13 mouse cellular contexts compared by ENCODE assay signal in genomic region chr5:147304276-147305155, GRCm38 (mm10). TPM values are rescaled to one million over a fixed set of nuclear protein-coding genes. Genes with fewer than 3 reads are reported as not detected.
A peak's percentile ranks its signal among the peaks of the same experiment; 100 is the strongest.
DNase-seq lines count a peak whose midpoint lies in the region; ATAC-seq and TF ChIP-seq lines count a peak whose summit lies in the region.
"Had no signal": no experiment of that assay in that cellular context is flagged by ENCODE, and none has a peak within 500 bp of the region (broad histone marks: within the 10 kb centered on the region; RNA-seq: fewer than 3 reads in every experiment).

No protein-coding gene starts in this region.

- H3K4me2 ChIP-seq in heart, postnatal 0 days (ENCODE audit: low read depth, low read length) = no peak overlapping the region
- H3K4me2 ChIP-seq in intestine, embryonic 14.5 days (ENCODE audit: low read length) = peak overlapping the region; percentile 46; the same call in 1 of the 2 replicates
- no peak overlapping the region for H3K4me2 ChIP-seq in midbrain, postnatal 0 days (ENCODE audit: low read depth, low read length, poor library complexity, severe bottlenecking)

- H3K27me3 ChIP-seq in heart, postnatal 0 days (ENCODE audit: control insufficient read depth, insufficient read depth, low read length) = peaks cover 100% of the 10 kb centered on the region
- peaks cover 100% of the 10 kb centered on the region for H3K27me3 ChIP-seq in intestine, embryonic 14.5 days (replicated peaks; ENCODE audit: control insufficient read depth, insufficient read depth, low read length)
- peaks cover 99% of the 10 kb centered on the region for H3K27me3 ChIP-seq in midbrain, postnatal 0 days (ENCODE audit: insufficient read depth, low read length)

- no peak for TF ChIP-seq EP300 in heart, postnatal 0 days (IDR thresholded peaks at IDR 0.05; ENCODE audit: low read depth)

- no peaks in the 10 kb centered on the region for H3K36me3 ChIP-seq in heart, postnatal 0 days (replicated peaks; ENCODE audit: control insufficient read depth, insufficient read depth, low read length)
- H3K36me3 ChIP-seq in intestine, embryonic 14.5 days (ENCODE audit: control insufficient read depth, insufficient read depth, low read length) = no peaks in the 10 kb centered on the region
- no peaks in the 10 kb centered on the region for H3K36me3 ChIP-seq in midbrain, postnatal 0 days (ENCODE audit: insufficient read depth, low read length)

- peaks cover 5% of the 10 kb centered on the region; the same call in 1 of the 2 replicates for H3K4me1 ChIP-seq in heart, postnatal 0 days (ENCODE audit: control insufficient read depth, insufficient read depth)
- H3K4me1 ChIP-seq in intestine, embryonic 14.5 days (replicated peaks; ENCODE audit: control insufficient read depth, insufficient read depth, low read length) = no peaks in the 10 kb centered on the region; the same call in 1 of the 2 replicates
- no peaks in the 10 kb centered on the region for H3K4me1 ChIP-seq in midbrain, postnatal 0 days (ENCODE audit: insufficient read depth, low read length)

- H3K27ac ChIP-seq in heart, postnatal 0 days (ENCODE audit: low read depth) = no peak overlapping the region
- peak overlapping the region; percentile 84; the same call in 1 of the 2 replicates for H3K27ac ChIP-seq in intestine, embryonic 14.5 days (ENCODE audit: low read depth)
- no peak overlapping the region for H3K27ac ChIP-seq in midbrain, postnatal 0 days (ENCODE audit: low read depth, low read length)

- H3K9ac ChIP-seq in heart, postnatal 0 days (replicated peaks; ENCODE audit: low read depth, low read length) = no peak overlapping the region
- H3K9ac ChIP-seq in intestine, embryonic 14.5 days (ENCODE audit: low read length) = peak overlapping the region; percentile 69
- no peak overlapping the region for H3K9ac ChIP-seq in midbrain, postnatal 0 days (replicated peaks; ENCODE audit: low read length, poor library complexity, severe bottlenecking)

- H3K4me3 ChIP-seq in heart, postnatal 0 days (ENCODE audit: low read depth, low read length) = peak overlapping the region; percentile 0; the same call in 1 of the 2 replicates
- H3K4me3 ChIP-seq in intestine, embryonic 14.5 days (ENCODE audit: low read depth, low read length) = peak overlapping the region; percentile 43
- H3K4me3 ChIP-seq in midbrain, postnatal 0 days (ENCODE audit: low read depth, low read length) = 0 out of 2 replicates have a peak overlapping the region, but pooled peaks have one; percentile 3

- ATAC-seq in heart, postnatal 0 days (ENCODE audit: insufficient read depth, low read depth) = no peak
- no peak for ATAC-seq in intestine, embryonic 14.5 days (replicated peaks; ENCODE audit: low FRiP score, low TSS enrichment, low read depth)
- no peak for ATAC-seq in midbrain, postnatal 0 days (ENCODE audit: low FRiP score)
- no peak for ATAC-seq in megakaryocyte progenitor cell, adult 5-6 weeks (replicated peaks; ENCODE audit: poor library complexity)

- WGBS in heart, postnatal 0 days = under 1% methylated on average over 54 of the region's 54 CpGs
- under 1% methylated on average over 53 of the region's 54 CpGs for WGBS in intestine, embryonic 14.5 days
- whole genome bisulfite sequencing in midbrain, postnatal 0 days = under 1% methylated on average over 54 of the region's 54 CpGs

- no peak for TF ChIP-seq CTCF in heart, postnatal 0 days (IDR thresholded peaks at IDR 0.05; ENCODE audit: low read depth)
- TF ChIP-seq CTCF in midbrain, postnatal 0 days (IDR thresholded peaks at IDR 0.05) = no peak

- no peak for DNase-seq in heart, postnatal 0 days (ENCODE audit: low spot score)
- DNase-seq in heart, adult 18-20 months = no peak
- DNase-seq in R1 (ENCODE audit: low read depth, low spot score) = peak; percentile 80
- DNase-seq in intestine, embryonic 14.5 days (ENCODE audit: low spot score) = no peak
- DNase-seq in midbrain, postnatal 0 days (ENCODE audit: low spot score) = no peak
- no peak for DNase-seq in frontal cortex, postnatal 10 days (ENCODE audit: low spot score in 2 of 2)
- DNase-seq in spleen, postnatal 10 days (ENCODE audit: low spot score in 2 of 2) = no peak
- DNase-seq: heart, postnatal 10 days; kidney, adult 18-20 months had no signal

- no peaks in the 10 kb centered on the region for H3K9me3 ChIP-seq in heart, postnatal 0 days (replicated peaks; ENCODE audit: control insufficient read depth, low read length)
- H3K9me3 ChIP-seq in intestine, embryonic 14.5 days (ENCODE audit: control insufficient read depth, low read length) = no peaks in the 10 kb centered on the region
- no peaks in the 10 kb centered on the region for H3K9me3 ChIP-seq in midbrain, postnatal 0 days (ENCODE audit: low read length)

RNA-seq across cellular contexts. Expression of gene Cdx2, which starts 2.6 kb away (rescaled TPM):
- not detected in 2 replicates for total RNA-seq in heart, postnatal 0 days (2014; rRNA removed; ENCODE audit: low replicate concordance)
- polyA plus RNA-seq in heart, postnatal 0 days (2015; fragmentation: Nextera tagmentation; extraction: Ambion mirVana) = not detected in 2 replicates
- not detected for total RNA-seq in heart, adult 18-20 months (2021)
- polyA plus RNA-seq in intestine, embryonic 14.5 days (2014; fragmentation: Nextera tagmentation; extraction: Ambion mirVana) = 24.0 and 30.2 TPM in 2 replicates
- total RNA-seq in midbrain, postnatal 0 days (2014; rRNA removed) = not detected in 2 replicates
- not detected in 2 replicates for polyA plus RNA-seq in midbrain, postnatal 0 days (2015; fragmentation: Nextera tagmentation; extraction: Ambion mirVana)
- total RNA-seq in megakaryocyte progenitor cell, adult 5-6 weeks (2015) = not detected in 2 replicates
- total RNA-seq in megakaryocyte progenitor cell, adult 5-6 weeks (2017) = not detected in 2 replicates
- total RNA-seq: heart, postnatal 10 days; liver, adult 2 months; megakaryocyte, adult 5-6 weeks had no signal
- polyA plus RNA-seq: spleen, adult 2 months had no signal

RNA-seq across cellular contexts. Expression of gene Urad, which starts 17.7 kb away (rescaled TPM):
- total RNA-seq in heart, postnatal 0 days (2014; rRNA removed; ENCODE audit: low replicate concordance) = not detected in 2 replicates
- not detected in 2 replicates for polyA plus RNA-seq in heart, postnatal 0 days (2015; fragmentation: Nextera tagmentation; extraction: Ambion mirVana)
- not detected for total RNA-seq in heart, adult 18-20 months (2021)
- 1.6 and 1.7 TPM in 2 replicates for polyA plus RNA-seq in intestine, embryonic 14.5 days (2014; fragmentation: Nextera tagmentation; extraction: Ambion mirVana)
- total RNA-seq in midbrain, postnatal 0 days (2014; rRNA removed) = not detected in 2 replicates
- polyA plus RNA-seq in midbrain, postnatal 0 days (2015; fragmentation: Nextera tagmentation; extraction: Ambion mirVana) = not detected in 2 replicates
- total RNA-seq in megakaryocyte progenitor cell, adult 5-6 weeks (2015) = not detected in 2 replicates
- total RNA-seq in megakaryocyte progenitor cell, adult 5-6 weeks (2017) = not detected in 2 replicates
- total RNA-seq: heart, postnatal 10 days; megakaryocyte, adult 5-6 weeks had no signal
- polyA plus RNA-seq: spleen, adult 2 months had no signal

RNA-seq across cellular contexts. Expression of gene Pdx1, which starts 34.8 kb away (rescaled TPM):
- total RNA-seq in heart, postnatal 0 days (2014; rRNA removed; ENCODE audit: low replicate concordance) = not detected in 2 replicates
- not detected in 2 replicates for polyA plus RNA-seq in heart, postnatal 0 days (2015; fragmentation: Nextera tagmentation; extraction: Ambion mirVana)
- not detected for total RNA-seq in heart, adult 18-20 months (2021)
- polyA plus RNA-seq in intestine, embryonic 14.5 days (2014; fragmentation: Nextera tagmentation; extraction: Ambion mirVana) = 0.79 and 6.4 TPM in 2 replicates
- not detected in 2 replicates for total RNA-seq in midbrain, postnatal 0 days (2014; rRNA removed)
- not detected in 2 replicates for polyA plus RNA-seq in midbrain, postnatal 0 days (2015; fragmentation: Nextera tagmentation; extraction: Ambion mirVana)
- total RNA-seq in megakaryocyte progenitor cell, adult 5-6 weeks (2015) = not detected in 2 replicates
- total RNA-seq in megakaryocyte progenitor cell, adult 5-6 weeks (2017) = not detected in 2 replicates
- total RNA-seq: heart, postnatal 10 days; liver, adult 2 months; megakaryocyte, adult 5-6 weeks had no signal
- polyA plus RNA-seq: liver, adult 2 months; spleen, adult 2 months had no signal
